In genomic region chr6:111684911-111685310, GRCm38 (mm10) we compare ENCODE assay signal across 32 mouse cellular contexts.
A peak's percentile ranks its signal among the peaks of the same experiment; 100 is the strongest.
DNase-seq lines count a peak whose midpoint lies in the region; ATAC-seq and TF ChIP-seq lines count a peak whose summit lies in the region.
"Had no signal": no experiment of that assay in that cellular context is flagged by ENCODE, and none has a peak within 500 bp of the region (broad histone marks: within the 10 kb centered on the region; RNA-seq: fewer than 3 reads in every experiment).

No protein-coding gene starts in this region.

- H3K36me3 ChIP-seq in ES-Bruce4 (ENCODE audit: control insufficient read depth, insufficient read depth, low read length, poor library complexity, severe bottlenecking), result no peaks in the 10 kb centered on the region
- no peaks in the 10 kb centered on the region for H3K36me3 ChIP-seq in lung, postnatal 0 days (ENCODE audit: insufficient read depth, low read length)
- H3K36me3 ChIP-seq: embryonic facial prominence, embryonic 10.5 days; embryonic facial prominence, embryonic 13.5 days; forebrain, embryonic 12.5 days; forebrain, embryonic 15.5 days; heart, embryonic 12.5 days; heart, embryonic 15.5 days had no signal

- H3K9me3 ChIP-seq in ES-Bruce4 (replicated peaks; ENCODE audit: control insufficient read depth, insufficient read depth, low read length, poor library complexity, severe bottlenecking), result peaks cover 4% of the 10 kb centered on the region
- H3K9me3 ChIP-seq in lung, postnatal 0 days (ENCODE audit: low read length), result no peaks in the 10 kb centered on the region
- H3K9me3 ChIP-seq: embryonic facial prominence, embryonic 10.5 days; forebrain, embryonic 15.5 days; heart, embryonic 12.5 days; heart, embryonic 15.5 days had no signal

- in situ Hi-C loops in Patski (cut with MboI; ENCODE audit: low pct_unique_long_range_greater_than_20kb), result no loop called here

- no peak for DNase-seq in layer of hippocampus, adult 2 months (ENCODE audit: low spot score in 2 of 2)
- no peak for DNase-seq in layer of hippocampus, adult 8-10 months (ENCODE audit: low spot score in 2 of 2)
- DNase-seq in Patski (ENCODE audit: low read depth, low spot score) (no peak), ZHBTc4 (ENCODE audit: low read depth, low spot score) (peak; percentile 72)
- DNase-seq in adrenal gland, adult 18-20 months (ENCODE audit: low spot score in 2 of 2), result no peak
- no peak for DNase-seq in lung, postnatal 0 days (ENCODE audit: low spot score)
- DNase-seq in spleen, adult 18-20 months, result no peak
- DNase-seq: adrenal gland, postnatal 14 days; B cell, adult 2 months; cerebellum, adult 11-12 months; cerebellum, adult 8-10 months; cerebellum, postnatal 10 days; cerebellum, postnatal 36 days; embryo, embryonic 11 days; gastrocnemius, postnatal 25 days; heart, adult 18-20 months; heart, postnatal 10 days; heart, postnatal 4 days had no signal

- WGBS in lung, postnatal 0 days, result 59% methylated on average over 2 of the region's 2 CpGs

- TF ChIP-seq EP300 in ES-Bruce4 (IDR thresholded peaks at IDR 0.05; ENCODE audit: insufficient read depth, low read depth, low read length), result no peak
- no peak for TF ChIP-seq EP300 in lung, postnatal 0 days (IDR thresholded peaks at IDR 0.05)

- no peaks in the 10 kb centered on the region for H3K27me3 ChIP-seq in ES-Bruce4 (ENCODE audit: control insufficient read depth, insufficient read depth, low read length, poor library complexity, severe bottlenecking)
- H3K27me3 ChIP-seq in Patski, result no peaks in the 10 kb centered on the region
- no peaks in the 10 kb centered on the region for H3K27me3 ChIP-seq in lung, postnatal 0 days (replicated peaks; ENCODE audit: insufficient read depth, low read length)
- H3K27me3 ChIP-seq: CH12.LX; embryonic facial prominence, embryonic 13.5 days; forebrain, embryonic 12.5 days; forebrain, embryonic 15.5 days; heart, embryonic 12.5 days; heart, embryonic 15.5 days had no signal

- H3K9ac ChIP-seq in ES-Bruce4 (ENCODE audit: low read depth, poor library complexity, severe bottlenecking), result no peak overlapping the region
- H3K9ac ChIP-seq in lung, postnatal 0 days (replicated peaks; ENCODE audit: low read depth), result no peak overlapping the region
- H3K9ac ChIP-seq: embryonic facial prominence, embryonic 13.5 days; forebrain, embryonic 12.5 days; forebrain, embryonic 15.5 days; heart, embryonic 12.5 days; heart, embryonic 15.5 days; hindbrain, embryonic 14.5 days had no signal

- no peak overlapping the region for H3K27ac ChIP-seq in layer of hippocampus, adult 2 months
- H3K27ac ChIP-seq in ES-Bruce4 (ENCODE audit: insufficient read depth, low read length), result no peak overlapping the region
- no peak overlapping the region for H3K27ac ChIP-seq in lung, postnatal 0 days (ENCODE audit: low read length)
- H3K27ac ChIP-seq: embryonic facial prominence, embryonic 10.5 days; embryonic facial prominence, embryonic 13.5 days; forebrain, embryonic 12.5 days; forebrain, embryonic 15.5 days; heart, embryonic 15.5 days; hindbrain, embryonic 14.5 days; hindbrain, postnatal 0 days had no signal

- no peaks in the 10 kb centered on the region for H3K4me1 ChIP-seq in ES-Bruce4 (ENCODE audit: control insufficient read depth, insufficient read depth, low read length)
- no peaks in the 10 kb centered on the region for H3K4me1 ChIP-seq in lung, postnatal 0 days (ENCODE audit: insufficient read depth, low read depth, low read length)
- H3K4me1 ChIP-seq: embryonic facial prominence, embryonic 10.5 days; embryonic facial prominence, embryonic 13.5 days; forebrain, embryonic 12.5 days; forebrain, embryonic 15.5 days; heart, embryonic 12.5 days; heart, embryonic 15.5 days had no signal

- ATAC-seq in Patski, result no peak
- ATAC-seq in lung, postnatal 0 days, result no peak
- ATAC-seq: activated CD4-positive, CD25-positive, alpha-beta regulatory T cell, adult 4 months; forebrain, embryonic 15.5 days; hindbrain, postnatal 0 days; inflammation-experienced regulatory T-cells, adult 6 months; intestine, embryonic 16.5 days had no signal

- H3K4me2 ChIP-seq in lung, postnatal 0 days (replicated peaks; ENCODE audit: low read depth, low read length), result no peak overlapping the region
- H3K4me2 ChIP-seq: embryonic facial prominence, embryonic 13.5 days; forebrain, embryonic 12.5 days; forebrain, embryonic 15.5 days; heart, embryonic 12.5 days; heart, embryonic 15.5 days; hindbrain, embryonic 14.5 days had no signal

- TF ChIP-seq POLR2A in ES-Bruce4 (IDR thresholded peaks at IDR 0.05; ENCODE audit: insufficient read depth, low read length), result no peak

- H3K4me3 ChIP-seq in layer of hippocampus, adult 2 months, result no peak overlapping the region
- no peak overlapping the region for H3K4me3 ChIP-seq in ES-Bruce4 (ENCODE audit: low read depth, low read length)
- H3K4me3 ChIP-seq in lung, postnatal 0 days (ENCODE audit: low read depth, low read length), result no peak overlapping the region
- H3K4me3 ChIP-seq: embryonic facial prominence, embryonic 10.5 days; embryonic facial prominence, embryonic 13.5 days; erythroblast, embryonic 14.5 days; forebrain, embryonic 12.5 days; forebrain, embryonic 15.5 days; heart, embryonic 12.5 days; heart, embryonic 15.5 days had no signal

- TF ChIP-seq CTCF in layer of hippocampus, adult 2 months (conservative IDR thresholded peaks at IDR 0.05), result peak; percentile 36; the same call in 1 of the 2 replicates
- TF ChIP-seq CTCF in ES-Bruce4 (IDR thresholded peaks at IDR 0.05; ENCODE audit: low read depth, low read length), result peak; percentile 21
- peak; percentile 28 for TF ChIP-seq CTCF in Patski (IDR thresholded peaks at IDR 0.05)
- TF ChIP-seq CTCF in lung, postnatal 0 days (IDR thresholded peaks at IDR 0.05), result no peak

- POLR2A ChIA-PET in Patski (lab: Charles Lee), result no interaction called here

- CTCF ChIA-PET in Patski (lab: Charles Lee), result no interaction called here
